Mouse (Mus musculus) adrenal gland, postnatal 14 days (tissue): ENCODE data around the gene Fhl3. TPM values are rescaled to one million over a fixed set of nuclear protein-coding genes. Genes with fewer than 3 reads are reported as not detected.

ENCODE experiments used
- microRNA-seq, 2 experiments: library from miRNA; unstranded; fragments of <30 nt; microRNA quantifications; one replicate each; pipeline ENCODE4 v1.2.0; 2021
- total RNA-seq: library from RNA; stranded (reverse); gene quantifications from 2 replicates; pipeline ENCODE4 v1.2.3, GENCODE M21; 2021

Fhl3 gene
- total RNA-seq, 1 experiment from 2014 or later: 7.3 TPM

Small RNAs within 50 kb of the gene (microRNA-seq; reads per million reads assigned to microRNA genes)
- gene Gm24721: 0 reads per million in 2 experiments
- gene Mir697: 0 reads per million in 2 experiments
- 0 to 0.43 reads per million in 2 experiments for gene Mir698

Other genes with a start within 250 kb of the Fhl3 start
- gene 3100002H09Rik, start 89.9 kb upstream of the Fhl3 start, total RNA-seq: not detected in 2 replicates
- gene Pou3f1, start 43.9 kb upstream of the Fhl3 start, total RNA-seq: 0.11 and 0.19 TPM in 2 replicates
- 34.1 and 37.3 TPM in 2 replicates for gene Utp11, start 7.1 kb upstream of the Fhl3 start, total RNA-seq
- 41.5 and 42.8 TPM in 2 replicates for gene Sf3a3, start 14.1 kb downstream of the Fhl3 start, total RNA-seq
- gene Inpp5b, start 41.1 kb downstream of the Fhl3 start, total RNA-seq: 23.8 and 24.6 TPM in 2 replicates
- 21.1 and 22.5 TPM in 2 replicates for gene Mtf1, start 101.4 kb downstream of the Fhl3 start, total RNA-seq
- 36.4 and 38.7 TPM in 2 replicates for gene Yrdc, start 150.0 kb downstream of the Fhl3 start, total RNA-seq
- 44.6 and 50.1 TPM in 2 replicates for gene 1110065P20Rik, start 150.5 kb downstream of the Fhl3 start, total RNA-seq
- gene Maneal, start 161.5 kb downstream of the Fhl3 start, total RNA-seq: 3.6 and 4.1 TPM in 2 replicates
- gene Epha10, start 180.2 kb downstream of the Fhl3 start, total RNA-seq: 4.4 and 4.7 TPM in 2 replicates
- 12.9 and 13.4 TPM in 2 replicates for gene 9930104L06Rik, start 236.3 kb downstream of the Fhl3 start, total RNA-seq
- gene Cdca8, start 238.6 kb downstream of the Fhl3 start, total RNA-seq: 14.9 and 15.3 TPM in 2 replicates